Mouse (Mus musculus) myocyte (in vitro differentiated cells): ENCODE measurements around the gene Slc35f1. TPM values are rescaled to one million over a fixed set of nuclear protein-coding genes. Genes with fewer than 3 reads are reported as not detected.
A peak's percentile ranks its signal among the peaks of the same experiment; 100 is the strongest.

ENCODE experiments used
- H3K27me3 ChIP-seq: one replicate; pipeline ENCODE4 v1.6.1; 2011; ENCODE audit not compliant: control insufficient read depth, insufficient read depth, insufficient read length
- H3K36me3 ChIP-seq: one replicate; pipeline ENCODE4 v1.6.1; 2011; ENCODE audit not compliant: control insufficient read depth, insufficient read depth
- H3K4me2 ChIP-seq: one replicate; pipeline ENCODE4 v1.6.1; 2011; ENCODE audit warnings: low read depth, control low read depth
- H3K4me3 ChIP-seq: one replicate; pipeline ENCODE4 v1.5.1; 2011; ENCODE audit warnings: mild to moderate bottlenecking, control low read depth, moderate library complexity
- H3K79me2 ChIP-seq: one replicate; pipeline ENCODE4 v1.6.1; 2011; ENCODE audit not compliant: control insufficient read depth, insufficient read depth
- H3ac ChIP-seq: one replicate; pipeline ENCODE4 v1.6.1; 2011; ENCODE audit not compliant: control insufficient read depth, insufficient read length
- CEBPB ChIP-seq: IDR thresholded peaks from 2 replicates; pipeline ENCODE4 v1.6.1; 2011; ENCODE audit warnings: mild to moderate bottlenecking, moderate library complexity; ENCODE audit not compliant: poor library complexity, insufficient read depth, severe bottlenecking
- E2F4 ChIP-seq: IDR thresholded peaks from one replicate; pipeline ENCODE4 v1.6.1; 2011; ENCODE audit warnings: mild to moderate bottlenecking, control low read depth, moderate library complexity; ENCODE audit not compliant: insufficient read depth
- MAX ChIP-seq: IDR thresholded peaks from one replicate; pipeline ENCODE4 v1.6.1; 2011; ENCODE audit warnings: low read depth, mild to moderate bottlenecking, control low read depth
- MYOD1 ChIP-seq, 3 experiments: IDR thresholded peaks; one replicate each; pipeline ENCODE4 v1.6.1; 2011; ENCODE audit warnings: control low read depth in 2 of 3, low read depth in 2 of 3, mild to moderate bottlenecking in 2 of 3, moderate library complexity in 1 of 3; ENCODE audit not compliant: insufficient read length in 2 of 3, control insufficient read depth in 1 of 3
- MYOG ChIP-seq, 3 experiments: IDR thresholded peaks; one replicate each; pipeline ENCODE4 v1.6.1; 2011; ENCODE audit warnings: control low read depth in 2 of 3, low read depth in 2 of 3, mild to moderate bottlenecking in 2 of 3; ENCODE audit not compliant: insufficient read length in 2 of 3, control insufficient read depth in 1 of 3, insufficient read depth in 1 of 3
- POLR2A ChIP-seq: IDR thresholded peaks from one replicate; pipeline ENCODE4 v1.6.1; 2011; ENCODE audit warnings: low read depth, mild to moderate bottlenecking, control low read depth, moderate library complexity; ENCODE audit not compliant: insufficient read length
- POLR2AphosphoS2 ChIP-seq: IDR thresholded peaks from one replicate; pipeline ENCODE4 v1.6.1; 2011; ENCODE audit warnings: low read depth, control low read depth; ENCODE audit not compliant: insufficient read length
- REST ChIP-seq: IDR thresholded peaks from one replicate; pipeline ENCODE4 v1.6.1; 2011; ENCODE audit warnings: mild to moderate bottlenecking, control low read depth, moderate library complexity; ENCODE audit not compliant: insufficient read depth, insufficient read length
- SRF ChIP-seq: IDR thresholded peaks from one replicate; pipeline ENCODE4 v1.6.1; 2011; ENCODE audit warnings: low read depth; ENCODE audit not compliant: control insufficient read depth, insufficient read length
- TCF12 ChIP-seq: IDR thresholded peaks from one replicate; pipeline ENCODE4 v1.6.1; 2011; ENCODE audit warnings: mild to moderate bottlenecking, control low read depth; ENCODE audit not compliant: poor library complexity, insufficient read depth, severe bottlenecking
- TCF3 ChIP-seq: IDR thresholded peaks from one replicate; pipeline ENCODE4 v1.6.1; 2011; ENCODE audit warnings: low read depth, control low read depth; ENCODE audit not compliant: insufficient read length
- USF1 ChIP-seq: IDR thresholded peaks from one replicate; pipeline ENCODE4 v1.6.1; 2011; ENCODE audit warnings: low read depth, mild to moderate bottlenecking, control low read depth, moderate library complexity
- polyA plus RNA-seq: library from polyadenylated mRNA; unstranded; fragments of >200 nt; fragmentation: generic; extraction: Trizol; gene quantifications from one replicate; pipeline ENCODE4 v1.2.1, GENCODE M21; 2012; ENCODE audit warnings: missing spikeins

Gene Slc35f1
- not detected for polyA plus RNA-seq

GRCm38 (mm10) chr10:52690334-52690991 lies at the start of gene Slc35f1:
Gene Slc35f1 (plus strand): TSS chr10:52690533.
- Histone ChIP-seq H3ac (no peak within 1 kb of the TSS), H3K4me3 (no peak within 1 kb of the TSS), H3K79me2 (no peaks in the 10 kb centered on the region), H3K4me2 (no peak within 1 kb of the TSS), H3K36me3 (no peaks in the 10 kb centered on the region), H3K27me3 (no peaks in the 10 kb centered on the region)
- TF ChIP-seq USF1 (no peak), MYOD1 (IDR thresholded peaks at IDR 0.05; ENCODE audit: control insufficient read depth in 1 of 3, insufficient read length in 2 of 3, low read depth in 2 of 3) (no peak), MYOG (IDR thresholded peaks at IDR 0.05; ENCODE audit: control insufficient read depth in 1 of 3, insufficient read depth in 1 of 3, insufficient read length in 2 of 3, low read depth in 2 of 3) (no peak), TCF12 (no peak), E2F4 (no peak), SRF (no peak), CEBPB (no peak), MAX (no peak), POLR2A (no peak), POLR2AphosphoS2 (no peak), REST (no peak), TCF3 (no peak)

- H3K27me3 ChIP-seq: no peaks in the 10 kb centered on the region
- no peaks in the 10 kb centered on the region for H3K79me2 ChIP-seq
- TF ChIP-seq POLR2AphosphoS2: no peak
- TF ChIP-seq REST: no peak
- no peak for TF ChIP-seq POLR2A
- TF ChIP-seq MAX: no peak
- TF ChIP-seq E2F4: no peak
- TF ChIP-seq TCF12: no peak
- no peak for TF ChIP-seq TCF3
- no peak for TF ChIP-seq SRF
- no peak for TF ChIP-seq CEBPB
- no peak for TF ChIP-seq MYOG (IDR thresholded peaks at IDR 0.05; ENCODE audit: control insufficient read depth in 1 of 3, insufficient read depth in 1 of 3, insufficient read length in 2 of 3, low read depth in 2 of 3)
- TF ChIP-seq USF1: no peak
- TF ChIP-seq MYOD1 (IDR thresholded peaks at IDR 0.05; ENCODE audit: control insufficient read depth in 1 of 3, insufficient read length in 2 of 3, low read depth in 2 of 3): no peak
- no peak overlapping the region for H3K4me3 ChIP-seq
- no peaks in the 10 kb centered on the region for H3K36me3 ChIP-seq
- no peak overlapping the region for H3ac ChIP-seq
- no peak overlapping the region for H3K4me2 ChIP-seq
These were observed 19.1 kb upstream of the Slc35f1 start for GRCm38 (mm10) chr10:52671234-52671633.

DNA sequence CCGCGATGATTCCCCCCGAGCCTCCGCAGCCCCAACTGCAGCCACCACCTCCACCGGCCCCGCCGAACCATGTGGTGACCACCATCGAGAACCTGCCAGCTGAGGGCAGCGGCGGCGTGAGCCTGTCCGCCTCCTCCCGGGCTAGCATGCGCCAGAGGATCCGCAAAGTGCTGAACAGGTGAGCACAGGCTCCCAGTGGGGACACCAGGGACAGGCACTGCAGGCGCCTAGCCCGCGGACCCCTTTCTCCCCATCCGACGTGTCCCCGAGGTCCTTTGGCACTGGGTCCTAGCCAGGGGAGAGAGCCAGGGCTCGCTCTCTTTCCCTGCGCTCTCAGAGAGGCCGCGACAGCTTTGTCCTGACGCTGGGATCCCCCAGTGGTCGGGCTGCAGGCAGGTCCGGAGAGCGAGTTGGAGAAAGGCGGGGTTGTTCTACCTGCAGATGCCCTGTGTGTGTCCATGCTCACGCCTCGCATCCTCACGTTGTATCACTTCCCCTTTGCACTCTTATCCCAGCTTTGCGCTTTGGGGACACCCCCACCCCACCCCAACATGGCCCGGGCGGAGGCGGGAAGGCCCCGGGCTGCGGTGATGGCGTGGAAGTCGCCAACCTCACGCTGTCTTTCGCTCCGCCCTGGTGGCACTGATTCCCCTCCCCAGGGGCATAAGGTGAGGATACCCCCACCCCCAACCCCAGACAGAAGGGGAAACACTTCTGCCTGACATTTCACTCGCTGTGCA lies 829 bp downstream of the Slc35f1 start:
- H3K79me2 ChIP-seq: no peaks in the 10 kb centered on the region
- H3ac ChIP-seq: no peak overlapping the region
- no peak for TF ChIP-seq POLR2A
- TF ChIP-seq TCF12: no peak
- no peak for TF ChIP-seq POLR2AphosphoS2
- TF ChIP-seq TCF3: no peak
- no peak for TF ChIP-seq REST
- TF ChIP-seq E2F4: no peak
- TF ChIP-seq CEBPB: no peak
- no peaks in the 10 kb centered on the region for H3K36me3 ChIP-seq
- H3K27me3 ChIP-seq: no peaks in the 10 kb centered on the region
- H3K4me2 ChIP-seq: no peak overlapping the region
- no peak overlapping the region for H3K4me3 ChIP-seq

GRCm38 (mm10) chr10:52703688-52704087 lies 13.4 kb downstream of the Slc35f1 start:
- Histone ChIP-seq H3K36me3 (no peaks in the 10 kb centered on the region), H3K79me2 (no peaks in the 10 kb centered on the region), H3K4me2 (no peak overlapping the region), H3K27me3 (no peaks in the 10 kb centered on the region), H3ac (no peak overlapping the region), H3K4me3 (no peak overlapping the region)
- TF ChIP-seq POLR2AphosphoS2 (no peak), CEBPB (no peak), MYOD1 (IDR thresholded peaks at IDR 0.05; ENCODE audit: control insufficient read depth in 1 of 3, insufficient read length in 2 of 3, low read depth in 2 of 3) (no peak), E2F4 (no peak), REST (no peak), POLR2A (no peak)

DNA sequence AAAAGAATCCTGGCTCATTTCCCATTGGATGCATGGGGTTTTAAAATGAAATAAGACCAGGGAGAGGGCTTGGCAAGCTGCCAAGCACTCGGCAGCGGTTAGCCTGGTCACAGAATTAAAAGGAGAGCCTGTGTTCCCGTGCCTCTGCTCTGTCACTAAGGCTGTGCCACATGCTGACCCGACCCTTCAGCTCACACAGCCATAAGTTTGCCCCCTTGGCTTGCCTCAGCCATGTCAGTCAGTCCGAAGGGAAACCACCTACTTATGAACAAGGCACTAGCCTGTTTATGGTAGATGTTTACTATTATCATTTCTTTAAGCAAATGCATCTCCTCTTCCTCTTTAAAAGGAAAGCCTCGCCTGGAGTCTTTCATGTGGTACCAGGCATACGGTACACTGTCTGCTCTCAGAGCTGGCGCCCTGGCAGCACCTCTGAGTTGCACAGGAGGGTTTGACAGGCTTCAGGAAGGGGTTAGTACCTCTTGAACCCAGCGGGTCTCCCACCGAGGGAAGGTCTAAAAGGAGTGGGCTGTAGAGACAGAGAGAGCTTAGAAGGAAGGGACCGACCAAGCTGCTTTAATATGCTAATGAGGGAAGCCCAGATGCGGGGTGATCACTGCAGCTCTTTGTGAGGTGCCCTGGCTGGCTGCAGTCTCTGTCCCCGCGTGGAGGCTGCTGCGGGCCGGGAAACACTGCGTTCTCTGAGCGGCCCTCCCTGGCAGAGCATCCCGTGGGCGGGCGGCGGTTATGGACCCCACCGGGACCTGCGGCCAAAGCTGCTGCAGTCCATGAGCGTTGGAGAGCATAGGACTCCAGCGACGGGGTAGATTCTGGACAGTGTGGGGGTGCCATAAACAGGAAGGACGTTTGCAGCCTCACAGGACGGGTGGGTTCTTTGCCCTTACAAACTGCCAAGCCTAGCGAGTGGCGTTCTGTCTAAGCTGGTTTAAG lies 14.0 kb downstream of the Slc35f1 start:
- Histone ChIP-seq H3ac (no peak overlapping the region), H3K4me2 (peak overlapping the region; percentile 42), H3K79me2 (no peaks in the 10 kb centered on the region), H3K36me3 (no peaks in the 10 kb centered on the region), H3K4me3 (no peak overlapping the region), H3K27me3 (no peaks in the 10 kb centered on the region)
- TF ChIP-seq TCF3 (no peak), REST (no peak), POLR2A (no peak), CEBPB (no peak), USF1 (no peak), POLR2AphosphoS2 (no peak), MYOD1 (IDR thresholded peaks at IDR 0.05; ENCODE audit: control insufficient read depth in 1 of 3, insufficient read length in 2 of 3, low read depth in 2 of 3) (no peak), TCF12 (no peak), SRF (no peak), E2F4 (no peak), MAX (no peak), MYOG (IDR thresholded peaks at IDR 0.05; ENCODE audit: control insufficient read depth in 1 of 3, insufficient read depth in 1 of 3, insufficient read length in 2 of 3, low read depth in 2 of 3) (no peak)
